Mouse (Mus musculus) neural tube, embryonic 11.5 days (tissue): ENCODE results near the gene Tmem143. TPM values are rescaled to one million over a fixed set of nuclear protein-coding genes. Genes with fewer than 3 reads are reported as not detected.

ENCODE experiments used
- ATAC-seq: fragments of 200-750 bp; cut with Nextera tagmentation; 2 replicates; pipeline ENCODE4 v1.8.0; 2017; ENCODE audit warnings: moderate number of reproducible peaks, mild to moderate bottlenecking, moderate TSS enrichment, moderate library complexity; ENCODE audit not compliant: insufficient read depth, low FRiP score, low TSS enrichment
- DNase-seq: peaks from one replicate; pipeline ENCODE4 v3.0.0-alpha.2; 2015; ENCODE audit warnings: low spot score
- H3K27ac ChIP-seq: fragments of 300-500 bp; sonication (generic); 2 replicates; pipeline ENCODE4 v1.5.1; 2014; ENCODE audit warnings: low read depth, mild to moderate bottlenecking, low read length
- H3K27me3 ChIP-seq: fragments of 300-500 bp; sonication (generic); 2 replicates; pipeline ENCODE4 v1.6.1; 2014; ENCODE audit warnings: mild to moderate bottlenecking, low read length, mixed read lengths; ENCODE audit not compliant: control insufficient read depth, insufficient read depth
- H3K36me3 ChIP-seq: fragments of 300-500 bp; sonication (generic); 2 replicates; pipeline ENCODE4 v1.6.1; 2014; ENCODE audit warnings: mild to moderate bottlenecking, low read length, moderate library complexity, mixed read lengths; ENCODE audit not compliant: control insufficient read depth, insufficient read depth
- H3K4me1 ChIP-seq: fragments of 300-500 bp; sonication (generic); 2 replicates; pipeline ENCODE4 v1.6.1; 2014; ENCODE audit warnings: low read length, mixed read lengths; ENCODE audit not compliant: control insufficient read depth, insufficient read depth
- H3K4me2 ChIP-seq: fragments of 300-500 bp; sonication (generic); 2 replicates; pipeline ENCODE4 v1.6.1; 2014; ENCODE audit warnings: low read depth, mild to moderate bottlenecking, moderate library complexity
- H3K4me3 ChIP-seq: fragments of 300-500 bp; sonication (generic); 2 replicates; pipeline ENCODE4 v1.5.1; 2014; ENCODE audit warnings: low read depth, low read length
- H3K9ac ChIP-seq: fragments of 300-500 bp; sonication (generic); 2 replicates; pipeline ENCODE4 v1.6.1; 2014; ENCODE audit warnings: mild to moderate bottlenecking, low read length
- H3K9me3 ChIP-seq: fragments of 300-500 bp; sonication (generic); 2 replicates; pipeline ENCODE4 v1.6.1; 2016; ENCODE audit warnings: low read length; ENCODE audit not compliant: control insufficient read depth
- WGBS: fragments of 180-500 bp; shearing (Covaris S2); extraction: QIAGEN DNeasy Blood & Tissue Kit; methylation state at CpG from one replicate; pipeline ENCODE4 v1.1.7; 2014; 5-methylcytosine and 5-hydroxymethylcytosine counted together
- polyA plus RNA-seq: library from polyadenylated mRNA; unstranded; fragments of >200 nt; fragmentation: Nextera tagmentation; extraction: Ambion mirVana; gene quantifications from 2 replicates; pipeline ENCODE4 v1.2.1, GENCODE M21; 2014

The Tmem143 gene
- 2.8 and 3.9 TPM in 2 replicates for polyA plus RNA-seq

- ATAC-seq = peak; percentile 91
- no peaks in the 10 kb centered on the region for H3K36me3 ChIP-seq
- no peaks in the 10 kb centered on the region for H3K9me3 ChIP-seq
- H3K4me3 ChIP-seq = peak within 1 kb of the TSS; percentile 48
- peak within 1 kb of the TSS; percentile 89 for H3K4me2 ChIP-seq
- H3K4me1 ChIP-seq = peaks cover 5% of the 10 kb centered on the region; the same call in 1 of the 2 replicates
- peak; percentile 96 for DNase-seq
- H3K9ac ChIP-seq = peak within 1 kb of the TSS; percentile 63
- WGBS = under 1% methylated on average over 40 of the region's 40 CpGs
- no peaks in the 10 kb centered on the region for H3K27me3 ChIP-seq
- H3K27ac ChIP-seq = peak within 1 kb of the TSS; percentile 44; the same call in 1 of the 2 replicates
Observed at GRCm38 (mm10) chr7:45896517-45897257, at the start of gene Tmem143, which contains the start of gene Syngr4. Gene Tmem143 (plus strand): TSS chr7:45896941. Gene Syngr4 (minus strand): TSS chr7:45896714.

- Histone ChIP-seq H3K4me2 (no peak overlapping the region), H3K9ac (peak overlapping the region; percentile 12; the same call in 1 of the 2 replicates), H3K4me1 (no peaks in the 10 kb centered on the region), H3K4me3 (no peak overlapping the region), H3K36me3 (no peaks in the 10 kb centered on the region), H3K9me3 (no peaks in the 10 kb centered on the region), H3K27me3 (no peaks in the 10 kb centered on the region), H3K27ac (no peak overlapping the region)
- 15% methylated on average over 6 of the region's 6 CpGs for WGBS
- ATAC-seq (no peak), DNase-seq (no peak)
Observed at GRCm38 (mm10) chr7:45848447-45849027, 48.2 kb upstream of the Tmem143 start.

GRCm38 (mm10) chr7:45850661-45851060, 46.1 kb upstream of the Tmem143 start:
- H3K36me3 ChIP-seq = no peaks in the 10 kb centered on the region
- no peak overlapping the region for H3K9ac ChIP-seq
- H3K4me1 ChIP-seq = no peaks in the 10 kb centered on the region
- H3K9me3 ChIP-seq = no peaks in the 10 kb centered on the region
- H3K27ac ChIP-seq = no peak overlapping the region
- no peaks in the 10 kb centered on the region for H3K27me3 ChIP-seq
- no peak overlapping the region for H3K4me3 ChIP-seq
- 85% methylated on average over 3 of the region's 3 CpGs for WGBS
- no peak for ATAC-seq
- no peak overlapping the region for H3K4me2 ChIP-seq
- no peak for DNase-seq

- Histone ChIP-seq H3K9ac (no peak overlapping the region), H3K9me3 (no peaks in the 10 kb centered on the region), H3K4me2 (no peak overlapping the region), H3K27ac (no peak overlapping the region), H3K36me3 (no peaks in the 10 kb centered on the region), H3K4me3 (no peak overlapping the region), H3K4me1 (no peaks in the 10 kb centered on the region), H3K27me3 (peaks cover 7% of the 10 kb centered on the region; the same call in 1 of the 2 replicates)
- DNase-seq (no peak), ATAC-seq (no peak)
- WGBS = 86% methylated on average over 12 of the region's 12 CpGs
Observed at GRCm38 (mm10) chr7:45853089-45853488, 43.7 kb upstream of the Tmem143 start.

GRCm38 (mm10) chr7:45856950-45857901, 39.5 kb upstream of the Tmem143 start:
- no peaks in the 10 kb centered on the region for H3K36me3 ChIP-seq
- peak overlapping the region; percentile 42 for H3K9ac ChIP-seq
- peak overlapping the region; percentile 54 for H3K4me2 ChIP-seq
- no peaks in the 10 kb centered on the region for H3K9me3 ChIP-seq
- WGBS = 2% methylated on average over 30 of the region's 30 CpGs
- DNase-seq = no peak
- peak overlapping the region; percentile 31 for H3K4me3 ChIP-seq
- no peak overlapping the region for H3K27ac ChIP-seq
- H3K27me3 ChIP-seq = peaks cover 10% of the 10 kb centered on the region; the same call in 1 of the 2 replicates
- ATAC-seq = no peak
- no peaks in the 10 kb centered on the region for H3K4me1 ChIP-seq

GRCm38 (mm10) chr7:45859008-45859407, 37.7 kb upstream of the Tmem143 start:
- no peaks in the 10 kb centered on the region for H3K9me3 ChIP-seq
- H3K4me2 ChIP-seq = no peak overlapping the region
- peaks cover 10% of the 10 kb centered on the region; the same call in 1 of the 2 replicates for H3K27me3 ChIP-seq
- no peaks in the 10 kb centered on the region for H3K4me1 ChIP-seq
- WGBS = 63% methylated on average over 4 of the region's 4 CpGs
- H3K27ac ChIP-seq = no peak overlapping the region
- DNase-seq (no peak), ATAC-seq (no peak)
- H3K36me3 ChIP-seq = no peaks in the 10 kb centered on the region
- H3K9ac ChIP-seq = no peak overlapping the region
- H3K4me3 ChIP-seq = no peak overlapping the region

- H3K4me3 ChIP-seq = no peak overlapping the region
- H3K27ac ChIP-seq = no peak overlapping the region
- H3K4me1 ChIP-seq = peaks cover 2% of the 10 kb centered on the region
- H3K36me3 ChIP-seq = no peaks in the 10 kb centered on the region
- H3K9ac ChIP-seq = no peak overlapping the region
- no peak overlapping the region for H3K4me2 ChIP-seq
- 90% methylated on average over 7 of the region's 7 CpGs for WGBS
- no peak for DNase-seq
- no peak for ATAC-seq
- H3K27me3 ChIP-seq = peaks cover 9% of the 10 kb centered on the region
- H3K9me3 ChIP-seq = no peaks in the 10 kb centered on the region
Observed at GRCm38 (mm10) chr7:45862804-45863203, 33.9 kb upstream of the Tmem143 start.

- H3K27ac ChIP-seq = no peak overlapping the region
- no peak overlapping the region for H3K4me2 ChIP-seq
- DNase-seq = no peak
- no peaks in the 10 kb centered on the region for H3K9me3 ChIP-seq
- 66% methylated on average over 3 of the region's 3 CpGs for WGBS
- no peaks in the 10 kb centered on the region for H3K36me3 ChIP-seq
- peaks cover 19% of the 10 kb centered on the region for H3K27me3 ChIP-seq
- H3K4me3 ChIP-seq = no peak overlapping the region
- H3K9ac ChIP-seq = no peak overlapping the region
- peaks cover 6% of the 10 kb centered on the region for H3K4me1 ChIP-seq
- no peak for ATAC-seq
Observed at GRCm38 (mm10) chr7:45864435-45864834, 32.3 kb upstream of the Tmem143 start.
